Mouse (Mus musculus) embryonic stem cell, embryonic (primary cell): ENCODE data around the gene P2rx7.

ENCODE experiments used
- CTCF ChIA-PET, 4 experiments: fragments of 300-600 bp in 2 of 4; fragments of 350-600 bp in 2 of 4; sonication (Branson Sonifier 250); formaldehyde crosslinking; loops; one replicate each; lab custom pipeline; 2022; ENCODE audit warnings: inconsistent platforms in 2 of 4; lab: Charles Lee
- POLR2A ChIA-PET, 4 experiments: fragments of 300-600 bp in 2 of 4; fragments of 350-600 bp in 2 of 4; sonication (Branson Sonifier 250); formaldehyde crosslinking; loops; one replicate each; lab custom pipeline; 2022; ENCODE audit warnings: antibody characterized with exemption in 4 of 4, inconsistent platforms in 1 of 4; lab: Charles Lee

Gene P2rx7

GRCm38 (mm10) chr5:122726595-122726994 lies 82.9 kb downstream of the P2rx7 start:
- ChIA-PET CTCF (interaction anchor here (0.5 to 2.6 kb wide), 36 partner anchors 9 to 614 kb away, joined by 3 to 13 read pairs (median 4); partner anchors contain the start of genes P2rx4 (in 2 of the 4), Rnf34 (in 1 of the 4) and Tctn1 (in 1 of the 4)), POLR2A (interaction anchor here in 3 of 4 experiments (0.5 to 1.8 kb wide), 14 partner anchors 11 to 888 kb away, joined by 3 to 10 read pairs (median 4); partner anchors contain the start of gene P2rx4 (in 2 of the 3))

- ChIA-PET CTCF (interaction anchor here in 2 of 4 experiments (0.9 to 2.6 kb wide), 8 partner anchors 11 to 332 kb away, joined by 3 to 13 read pairs (median 5); partner anchors contain the start of gene Rnf34 (in 1 of the 2)), POLR2A (interaction anchor here in 3 of 4 experiments (0.7 to 1.6 kb wide), 5 partner anchors 20 to 889 kb away, joined by 3 to 7 read pairs (median 4); partner anchors contain the start of gene P2rx4 (in 1 of the 3))
Observed at GRCm38 (mm10) chr5:122727096-122727495, 83.4 kb downstream of the P2rx7 start.

- POLR2A ChIA-PET: interaction anchor here (0.5 to 1.5 kb wide), 8 partner anchors 23 to 303 kb away, joined by 3 to 5 read pairs (median 3); partner anchors contain the start of gene P2rx4 (in 2 of the 4)
Observed at GRCm38 (mm10) chr5:122730776-122731175, 87.1 kb downstream of the P2rx7 start.

GRCm38 (mm10) chr5:122731321-122731720 lies 87.6 kb downstream of the P2rx7 start:
- ChIA-PET POLR2A (interaction anchor here (0.6 to 1.9 kb wide), 13 partner anchors 23 to 1255 kb away, joined by 3 to 6 read pairs (median 3); partner anchors contain the start of gene P2rx4 (in 2 of the 4)), CTCF (interaction anchor here (0.6 to 2.5 kb wide), 23 partner anchors 9 to 408 kb away, joined by 3 to 11 read pairs (median 4); partner anchors contain the start of gene Ift81 (in 1 of the 4))

More at GRCm38 (mm10) chr5:122730776-122731175, 87.1 kb downstream of the P2rx7 start:
- CTCF ChIA-PET: interaction anchor here (0.6 to 2.5 kb wide), 17 partner anchors 9 to 392 kb away, joined by 3 to 11 read pairs (median 4); no protein-coding TSS in a partner anchor

GRCm38 (mm10) chr5:122731991-122732673 lies 88.4 kb downstream of the P2rx7 start:
- ChIA-PET POLR2A (interaction anchor here in 3 of 4 experiments (0.6 to 1.9 kb wide), 13 partner anchors 11 to 1913 kb away, joined by 3 to 6 read pairs (median 3); no protein-coding TSS in a partner anchor), CTCF (interaction anchor here (0.6 to 2.5 kb wide), 23 partner anchors 8 to 409 kb away, joined by 3 to 12 read pairs (median 4); partner anchors contain the start of gene Ift81 (in 1 of the 4))

- CTCF ChIA-PET: interaction anchor here in 1 of 4 experiments (0.7 kb wide), 1 partner anchor 1064 kb away, joined by 12 read pairs; no protein-coding TSS in a partner anchor
- POLR2A ChIA-PET: interaction anchor here in 2 of 4 experiments (0.9 to 1.2 kb wide), 3 partner anchors 30 to 281 kb away, joined by 3 to 4 read pairs (median 3); no protein-coding TSS in a partner anchor
Observed at GRCm38 (mm10) chr5:122733881-122734280, 90.2 kb downstream of the P2rx7 start.

GRCm38 (mm10) chr5:122735853-122736252 lies 92.1 kb downstream of the P2rx7 start:
- POLR2A ChIA-PET: interaction anchor here in 3 of 4 experiments (0.5 to 2.1 kb wide), 7 partner anchors 8 to 985 kb away, joined by 3 to 7 read pairs (median 3); partner anchors contain the start of genes Anapc5 (in 1 of the 3) and P2rx4 (in 1 of the 3)

GRCm38 (mm10) chr5:122736761-122737160 lies 93.0 kb downstream of the P2rx7 start:
- ChIA-PET CTCF (interaction anchor here in 3 of 4 experiments (1.1 to 1.6 kb wide), 4 partner anchors 7 to 413 kb away, joined by 3 to 5 read pairs (median 4); no protein-coding TSS in a partner anchor), POLR2A (interaction anchor here in 2 of 4 experiments (0.8 to 2.1 kb wide), 5 partner anchors 7 to 33 kb away, joined by 3 to 7 read pairs (median 5); no protein-coding TSS in a partner anchor)

More at GRCm38 (mm10) chr5:122735853-122736252, 92.1 kb downstream of the P2rx7 start:
- CTCF ChIA-PET: interaction anchor here (0.5 to 1.6 kb wide), 7 partner anchors 8 to 414 kb away, joined by 3 to 5 read pairs (median 4); no protein-coding TSS in a partner anchor
